ENCODE assay signal across 7 mouse cellular contexts in genomic region chr19:36833788-36834531, GRCm38 (mm10). TPM values are rescaled to one million over a fixed set of nuclear protein-coding genes. Genes with fewer than 3 reads are reported as not detected.
A peak's percentile ranks its signal among the peaks of the same experiment; 100 is the strongest.
DNase-seq lines count a peak whose midpoint lies in the region; ATAC-seq lines count a peak whose summit lies in the region.

Tnks2 (plus strand) TSS chr19:36834232.

- no peaks in the 10 kb centered on the region for H3K36me3 ChIP-seq in intestine, embryonic 16.5 days (ENCODE audit: control insufficient read depth, insufficient read depth, low read length)
- no peaks in the 10 kb centered on the region for H3K36me3 ChIP-seq in midbrain, embryonic 11.5 days (ENCODE audit: control insufficient read depth, insufficient read depth, low read length)

- intact Hi-C loops in left cerebral cortex, postnatal 36 days (cut with DNase I): loop anchor here (5.0 to 10.0 kb wide), 2 partner anchors 83 to 431 kb away; partner anchors contain the start of gene Fgfbp3

- H3K27me3 ChIP-seq in intestine, embryonic 16.5 days (replicated peaks; ENCODE audit: control insufficient read depth, insufficient read depth, low read length): no peaks in the 10 kb centered on the region
- no peaks in the 10 kb centered on the region for H3K27me3 ChIP-seq in midbrain, embryonic 11.5 days (ENCODE audit: control insufficient read depth, insufficient read depth, low read length)

- H3K9ac ChIP-seq in intestine, embryonic 16.5 days (ENCODE audit: low read depth, low read length): peak within 1 kb of the TSS; percentile 97
- H3K9ac ChIP-seq in midbrain, embryonic 11.5 days (ENCODE audit: low read length): peak within 1 kb of the TSS; percentile 97

- peak within 1 kb of the TSS; percentile 91 for H3K27ac ChIP-seq in intestine, embryonic 16.5 days (ENCODE audit: low read length)
- peak within 1 kb of the TSS; percentile 90 for H3K27ac ChIP-seq in midbrain, embryonic 11.5 days (ENCODE audit: low read depth, low read length)

- under 1% methylated on average over 65 of the region's 73 CpGs for WGBS in intestine, embryonic 16.5 days
- WGBS in midbrain, embryonic 11.5 days: under 1% methylated on average over 64 of the region's 73 CpGs

- peaks cover 11% of the 10 kb centered on the region for H3K4me1 ChIP-seq in intestine, embryonic 16.5 days (ENCODE audit: control insufficient read depth, insufficient read depth, low read length)
- H3K4me1 ChIP-seq in midbrain, embryonic 11.5 days (ENCODE audit: control insufficient read depth, insufficient read depth, low read length): peaks cover 15% of the 10 kb centered on the region

- peak; percentile 98 for DNase-seq in adrenal gland, adult 2 months
- DNase-seq in embryo, embryonic 11.5 days (ENCODE audit: low read depth, low spot score): peak; percentile 96
- DNase-seq in gastrocnemius, postnatal 4 days (ENCODE audit: low spot score in 2 of 2): peak; percentile 99
- DNase-seq in left cerebral cortex, postnatal 36 days (ENCODE audit: low spot score in 2 of 2): peak; percentile 95 to 96
- DNase-seq in midbrain, embryonic 11.5 days (ENCODE audit: low spot score, missing footprints): peak; percentile 100
- DNase-seq in skeletal muscle tissue, adult 2 months (ENCODE audit: low read depth, low spot score): peak; percentile 95

- H3K4me3 ChIP-seq in intestine, embryonic 16.5 days (ENCODE audit: low read length): peak within 1 kb of the TSS; percentile 88
- peak within 1 kb of the TSS; percentile 99 for H3K4me3 ChIP-seq in midbrain, embryonic 11.5 days (ENCODE audit: low read depth, low read length)

- ATAC-seq in intestine, embryonic 16.5 days: peak; percentile 95
- ATAC-seq in midbrain, embryonic 11.5 days (ENCODE audit: low FRiP score): peak; percentile 94

- H3K9me3 ChIP-seq in intestine, embryonic 16.5 days (ENCODE audit: control insufficient read depth, low read length): no peaks in the 10 kb centered on the region
- H3K9me3 ChIP-seq in midbrain, embryonic 11.5 days (ENCODE audit: control insufficient read depth, low read length): no peaks in the 10 kb centered on the region

- peak within 1 kb of the TSS; percentile 80 for H3K4me2 ChIP-seq in intestine, embryonic 16.5 days (ENCODE audit: low read depth, low read length)
- H3K4me2 ChIP-seq in midbrain, embryonic 11.5 days: peak within 1 kb of the TSS; percentile 63

RNA-seq across cellular contexts. Expression of gene Tnks2, which starts in this region (rescaled TPM):
- 10 to 100 TPM; 86.4 to 99.1 TPM for total RNA-seq in adrenal gland, adult 2 months (2021)
- polyA plus RNA-seq in adrenal gland, adult 2 months (2012; rRNA removed): 14.6 and 17.4 TPM in 2 replicates
- 100 to 1,000 TPM; 166 to 182 TPM for total RNA-seq in gastrocnemius, postnatal 4 days (2021)
- polyA plus RNA-seq in intestine, embryonic 16.5 days (2015; fragmentation: Nextera tagmentation; extraction: Ambion mirVana): 16.2 and 16.7 TPM in 2 replicates
- total RNA-seq in left cerebral cortex, postnatal 36 days (2021): 100 to 1,000 TPM; 117 to 119 TPM
- 76.3 and 81.3 TPM in 2 replicates for polyA plus RNA-seq in midbrain, embryonic 11.5 days (2014; fragmentation: Nextera tagmentation; extraction: Ambion mirVana)

Comparison
In these comparisons a context has a peak if more than half of its experiments do, and no peak if none do; other contexts are left out.
1. Peak in every context shown above with its lines: DNase-seq, ATAC-seq, H3K4me3 ChIP-seq and H3K27ac ChIP-seq.